Mouse (Mus musculus) spleen, adult 2 months (tissue): ENCODE measurements at regions not wholly inside any gene's neighbourhood (a gene's known extent, or its start where the extent isn't known, plus 50 kb on each side); places are given as distances from the start of the nearest gene placed in this dataset.

ENCODE experiments used
- CTCF ChIP-seq: fragments of 200-500 bp; IDR thresholded peaks from 2 replicates; pipeline ENCODE4 v1.5.1; 2011; ENCODE audit warnings: mild to moderate bottlenecking, inconsistent platforms; ENCODE audit not compliant: insufficient read depth, insufficient read length, insufficient replicate concordance; ENCODE audit errors: extremely low read depth
- POLR2A ChIP-seq: fragments of 200-500 bp; IDR thresholded peaks from 2 replicates; pipeline ENCODE4 v1.6.1; 2011; ENCODE audit warnings: low read depth, low read length, inconsistent platforms

GRCm38 (mm10) chr12:25352160-25352559 lies 255.2 kb upstream of the Id2 start:
- TF ChIP-seq CTCF, result no peak
- no peak for TF ChIP-seq POLR2A
